Mouse (Mus musculus) erythroblast, adult 5-6 weeks (primary cell): ENCODE data around the gene Prr12. TPM values are rescaled to one million over a fixed set of nuclear protein-coding genes. Genes with fewer than 3 reads are reported as not detected.

Experiments
- ATAC-seq: replicated peaks from 2 replicates; pipeline ENCODE4 v1.8.0; 2016; ENCODE audit warnings: moderate number of reproducible peaks, mild to moderate bottlenecking, moderate TSS enrichment, inconsistent platforms; ENCODE audit not compliant: poor library complexity, low FRiP score, severe bottlenecking
- total RNA-seq, 2 experiments: library from RNA; stranded (forward) in 1 of 2; stranded (reverse) in 1 of 2; fragments of 150-400 nt in 1 of 2; fragments of 200-764, 138-1000 nt in 1 of 2; gene quantifications; 2 replicates each; pipeline versions ENCODE4 v1.2.3 to v1.2.4; 2015 to 2017; ENCODE audit warnings: low replicate concordance in 2 of 2

Gene Prr12
- total RNA-seq, 2 experiments from 2014 or later = 0.60 to 3.3 TPM

- ATAC-seq = peak; percentile 79
Measured at GRCm38 (mm10) chr7:45079856-45080255, 27.2 kb upstream of the Prr12 start.

DNA sequence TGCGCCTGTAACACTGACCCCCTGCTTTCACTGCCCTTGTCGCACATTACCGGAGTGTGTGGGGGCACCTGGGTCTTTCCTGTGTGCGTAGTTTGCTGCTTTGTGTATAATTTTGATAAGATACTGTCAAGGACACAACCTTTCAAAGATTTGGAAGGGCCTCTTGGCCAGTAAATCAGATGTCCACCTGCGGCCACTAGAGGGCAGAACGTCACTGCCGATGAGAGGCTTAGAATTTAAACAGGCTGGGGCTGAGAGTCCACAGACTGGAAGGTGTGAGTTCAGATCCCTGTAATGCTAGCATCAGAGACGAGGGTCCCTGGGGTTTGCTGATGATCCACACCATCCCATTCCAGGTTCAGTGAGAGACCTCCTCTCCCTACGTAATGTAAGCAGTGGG lies 25.8 kb upstream of the Prr12 start:
- peak; percentile 60 for ATAC-seq

- ATAC-seq = no peak
Measured at GRCm38 (mm10) chr7:45077829-45078228, 25.1 kb upstream of the Prr12 start.

DNA sequence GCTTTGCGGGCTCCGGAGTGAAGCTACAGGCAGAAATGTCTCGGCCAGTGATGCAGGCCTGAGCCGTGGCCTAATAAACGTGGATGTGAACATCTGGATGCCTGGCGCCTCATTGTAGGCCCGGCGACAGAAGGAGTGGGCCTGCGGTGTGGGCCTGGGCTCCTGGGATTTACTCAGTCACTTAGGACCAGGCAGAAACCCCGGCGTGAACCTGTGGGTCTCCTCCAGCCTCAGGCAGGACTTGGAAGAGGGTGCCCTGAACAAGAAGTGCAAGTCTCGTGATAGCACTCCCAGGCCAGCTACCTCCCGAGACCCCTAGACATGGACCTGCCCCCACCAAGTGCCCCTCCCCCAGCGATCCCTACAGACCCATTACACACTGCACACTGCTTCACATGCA lies 24.6 kb upstream of the Prr12 start:
- no peak for ATAC-seq

DNA sequence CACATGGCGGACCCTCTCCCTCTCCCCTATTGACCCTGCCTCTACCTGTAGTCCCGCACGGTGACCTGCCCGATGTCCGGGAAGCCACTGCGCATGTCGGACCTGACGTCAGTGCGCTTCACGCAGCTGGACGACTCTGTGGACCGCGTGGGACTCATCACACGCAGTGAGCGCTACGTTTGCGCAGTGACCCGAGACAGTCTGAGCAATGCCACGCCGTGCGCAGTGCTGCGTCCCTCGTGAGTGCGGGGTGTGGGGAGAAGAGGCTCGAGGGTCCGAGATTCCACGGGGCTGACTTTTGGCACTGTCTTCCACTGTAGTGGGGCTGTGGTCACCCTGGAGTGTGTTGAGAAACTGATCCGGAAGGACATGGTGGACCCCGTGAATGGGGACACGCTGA lies 23.8 kb upstream of the Prr12 start:
- no peak for ATAC-seq

- ATAC-seq = no peak
Measured at GRCm38 (mm10) chr7:45075405-45075804, 22.7 kb upstream of the Prr12 start.

- ATAC-seq = no peak
Measured at GRCm38 (mm10) chr7:45073949-45074348, 21.3 kb upstream of the Prr12 start.

GRCm38 (mm10) chr7:45073171-45073707 lies 20.6 kb upstream of the Prr12 start:
- ATAC-seq = no peak

- no peak for ATAC-seq
Measured at GRCm38 (mm10) chr7:45072230-45072629, 19.5 kb upstream of the Prr12 start.

DNA sequence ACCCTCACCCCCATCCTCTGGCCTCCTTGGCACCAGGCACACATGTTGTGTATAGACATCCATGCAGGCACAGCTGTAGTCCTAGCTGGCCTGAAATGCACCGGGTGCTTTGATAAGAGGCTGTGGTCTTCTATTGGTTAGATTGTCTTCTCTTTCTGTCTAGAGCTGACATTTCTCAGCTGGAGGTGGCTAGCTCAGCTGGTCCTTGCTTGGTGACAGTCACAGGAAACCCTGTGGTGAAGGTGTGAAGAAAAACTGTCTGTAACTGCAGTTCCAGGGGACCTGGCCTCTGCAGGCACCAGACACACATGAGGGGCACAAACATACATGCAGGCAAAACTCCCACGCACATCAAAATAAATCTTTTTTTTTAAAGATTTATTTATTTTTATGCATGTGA lies 17.0 kb upstream of the Prr12 start:
- no peak for ATAC-seq

DNA sequence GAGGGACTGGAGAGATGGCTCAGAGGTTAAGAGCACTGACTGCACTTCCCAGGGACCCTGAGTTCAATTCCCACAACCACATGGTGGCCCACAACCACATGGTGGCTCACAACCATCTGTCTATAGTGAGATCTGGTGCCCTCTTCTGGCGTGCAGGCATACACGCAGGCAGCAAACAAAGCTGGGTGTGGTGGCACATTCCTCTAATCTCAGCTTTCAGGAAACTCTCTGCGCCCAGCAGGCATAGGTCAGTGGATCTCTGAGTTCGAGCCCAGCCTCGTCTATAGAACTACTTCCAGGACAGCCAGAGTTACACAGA lies 15.3 kb upstream of the Prr12 start:
- peak; percentile 67 for ATAC-seq

DNA sequence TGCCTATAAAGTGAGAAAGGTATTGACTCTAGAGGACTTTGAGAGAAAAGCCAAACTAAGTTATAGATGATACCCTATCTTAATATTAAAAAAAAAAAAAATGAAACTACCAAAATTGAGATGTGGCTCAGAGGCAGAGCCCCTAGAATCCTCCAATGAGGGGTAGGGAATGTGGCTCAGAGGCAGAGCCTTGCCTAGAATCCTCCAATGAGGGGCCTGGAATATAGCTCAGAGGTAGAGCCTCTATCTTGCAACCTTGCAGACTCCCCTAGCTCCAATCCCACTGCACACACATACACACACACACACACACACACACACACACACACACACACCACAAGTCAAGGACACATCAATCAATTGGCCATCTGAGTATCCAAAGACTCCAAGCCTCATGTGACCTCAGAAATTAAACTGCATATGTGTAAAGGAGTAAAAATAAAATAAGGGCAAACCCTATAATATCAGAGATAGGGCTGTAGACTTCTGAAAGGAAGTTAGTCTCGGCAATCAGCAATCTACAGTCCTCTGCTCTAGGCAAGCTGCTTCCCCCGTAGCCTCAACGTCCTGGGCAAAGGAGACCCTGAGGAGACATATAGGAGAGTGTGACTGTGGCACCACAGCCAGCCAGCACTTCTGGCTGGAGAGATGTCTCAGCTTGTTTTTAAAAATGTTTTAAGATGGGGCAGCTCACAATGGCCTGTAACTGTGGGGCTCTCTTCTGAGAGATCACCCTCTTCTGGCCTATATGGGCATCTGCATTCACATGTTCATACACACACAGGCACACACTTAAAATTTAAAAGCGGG lies 14.7 kb upstream of the Prr12 start:
- peak; percentile 46; the same call in 1 of the 2 replicates for ATAC-seq

GRCm38 (mm10) chr7:45062239-45062835 lies 9.7 kb upstream of the Prr12 start, which contains the start of the genes Nosip and Prrg2:
TSS of gene Nosip (plus strand) at chr7:45062429.
TSS of gene Prrg2 (minus strand) at chr7:45062677.
- ATAC-seq = peak; percentile 96

- 0 out of 2 replicates have a peak, but pooled peaks have one; percentile 24 for ATAC-seq
Measured at GRCm38 (mm10) chr7:45061532-45062075, 8.9 kb upstream of the Prr12 start.

GRCm38 (mm10) chr7:45060632-45061122 lies 8.0 kb upstream of the Prr12 start:
- ATAC-seq = no peak

DNA sequence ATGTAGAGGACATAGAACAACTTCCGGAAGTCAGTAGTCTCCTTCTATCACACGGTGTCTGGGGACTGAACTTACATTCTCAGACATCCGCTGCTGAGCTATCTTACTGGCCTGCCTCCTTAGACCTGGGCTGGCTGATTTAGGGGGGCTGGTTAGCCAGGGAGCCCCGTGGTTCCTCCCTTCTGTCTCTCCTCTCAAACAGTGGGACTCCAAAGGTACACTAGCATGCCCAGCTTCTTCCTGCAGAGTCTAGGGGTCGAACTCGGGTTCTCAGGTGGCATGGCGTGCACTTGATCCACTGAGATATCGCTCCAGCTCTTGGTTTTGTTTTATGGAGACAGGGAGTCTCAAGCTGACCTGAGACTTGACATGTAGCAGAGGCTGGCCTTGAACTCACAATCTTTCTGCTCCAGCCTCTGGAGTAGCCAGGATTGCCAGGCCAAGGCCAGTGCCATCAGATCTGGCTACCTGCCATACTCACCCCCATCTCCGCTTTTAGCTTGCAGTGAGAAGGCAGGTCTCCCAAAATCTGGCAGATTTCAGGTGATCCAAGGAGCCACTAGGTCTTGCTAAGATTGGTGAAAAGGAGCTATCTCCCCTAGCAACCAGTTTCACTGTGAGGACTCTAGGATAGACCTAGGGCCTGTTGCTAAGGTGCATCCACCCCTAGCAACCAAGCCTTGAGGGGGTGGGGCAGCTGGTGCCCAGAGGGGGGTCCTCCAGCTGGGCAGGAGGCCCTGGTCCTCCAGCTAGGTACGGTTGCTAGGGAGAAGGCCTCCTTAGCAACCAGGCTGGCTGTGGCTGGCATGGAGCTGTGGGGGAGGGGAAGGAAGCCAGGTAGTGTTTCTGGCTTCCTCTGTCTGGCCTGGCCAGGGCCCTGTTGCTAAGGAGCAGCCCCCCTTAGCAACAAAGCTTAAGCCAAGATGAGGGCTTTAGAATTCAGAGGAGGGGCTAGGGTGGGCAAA lies 6.2 kb upstream of the Prr12 start:
- no peak for ATAC-seq

GRCm38 (mm10) chr7:45056972-45057348 lies 4.3 kb upstream of the Prr12 start:
- no peak for ATAC-seq

GRCm38 (mm10) chr7:45056329-45056971 lies 3.8 kb upstream of the Prr12 start:
- ATAC-seq = no peak

DNA sequence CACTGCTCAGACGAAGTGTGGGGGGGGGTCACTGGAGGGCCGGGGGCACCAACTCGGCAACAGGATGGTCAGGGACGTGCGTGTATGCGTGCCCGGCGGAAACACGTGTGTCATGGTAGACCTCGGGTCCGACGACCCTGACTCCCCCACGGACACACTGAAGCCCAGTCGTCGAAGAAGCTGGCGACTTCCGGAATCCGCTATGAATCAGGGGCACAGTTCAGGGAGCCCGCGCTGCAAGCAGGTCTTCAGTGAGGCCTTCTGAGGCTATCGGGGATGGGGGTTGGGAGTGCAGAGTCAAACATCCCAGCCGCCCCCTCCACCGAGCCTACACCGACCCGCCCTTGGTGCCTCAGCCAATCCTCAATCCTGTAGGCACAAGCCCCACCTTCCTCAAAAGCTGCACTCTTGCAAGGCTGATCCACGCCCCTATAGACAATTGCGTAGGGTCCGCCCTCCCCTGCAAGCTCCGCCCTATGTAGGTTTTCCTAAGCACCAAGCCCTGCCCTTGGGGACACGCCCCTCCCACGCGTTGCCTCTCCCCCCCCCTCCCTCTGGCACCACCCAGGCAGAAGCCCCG lies 1.3 kb upstream of the Prr12 start:
- peak; percentile 88 for ATAC-seq
